Mouse (Mus musculus): ENCODE data around the gene Cd8a.
"Not testable (repeated sequence)": the region's sequence is repeated elsewhere in the genome, so short reads cannot be mapped to it uniquely, and the experiment has no call there.

Gene Cd8a

GRCm38 (mm10) chr6:71373249-71373775 lies at the start of gene Cd8a:
TSS of gene Cd8a (plus strand) at chr6:71373427.
- no peak for DNase-seq (ENCODE audit: extremely low spot score)

GRCm38 (mm10) chr6:71324816-71325215 lies 48.4 kb upstream of the Cd8a start:
- DNase-seq (ENCODE audit: extremely low spot score) = no peak

GRCm38 (mm10) chr6:71329881-71330280 lies 43.3 kb upstream of the Cd8a start:
- DNase-seq (ENCODE audit: extremely low spot score) = no peak

GRCm38 (mm10) chr6:71330486-71330885 lies 42.7 kb upstream of the Cd8a start:
- DNase-seq (ENCODE audit: extremely low spot score) = no peak

GRCm38 (mm10) chr6:71331491-71331890 lies 41.7 kb upstream of the Cd8a start:
- DNase-seq (ENCODE audit: extremely low spot score) = not testable (repeated sequence)

GRCm38 (mm10) chr6:71332236-71332965 lies 40.8 kb upstream of the Cd8a start:
- no peak for DNase-seq (ENCODE audit: extremely low spot score)

GRCm38 (mm10) chr6:71333031-71333430 lies 40.2 kb upstream of the Cd8a start:
- no peak for DNase-seq (ENCODE audit: extremely low spot score)

- DNase-seq (ENCODE audit: extremely low spot score) = no peak
Observed at GRCm38 (mm10) chr6:71333578-71334273, 39.5 kb upstream of the Cd8a start.

GRCm38 (mm10) chr6:71337666-71338065 lies 35.6 kb upstream of the Cd8a start:
- no peak for DNase-seq (ENCODE audit: extremely low spot score)

- no peak for DNase-seq (ENCODE audit: extremely low spot score)
Observed at GRCm38 (mm10) chr6:71338941-71339340, 34.3 kb upstream of the Cd8a start.

- no peak for DNase-seq (ENCODE audit: extremely low spot score)
Observed at GRCm38 (mm10) chr6:71339351-71339750, 33.9 kb upstream of the Cd8a start.

GRCm38 (mm10) chr6:71341179-71341578 lies 32.0 kb upstream of the Cd8a start:
- no peak for DNase-seq (ENCODE audit: extremely low spot score)

- DNase-seq (ENCODE audit: extremely low spot score) = no peak
Observed at GRCm38 (mm10) chr6:71348006-71348405, 25.2 kb upstream of the Cd8a start.

- no peak for DNase-seq (ENCODE audit: extremely low spot score)
Observed at GRCm38 (mm10) chr6:71351201-71351600, 22.0 kb upstream of the Cd8a start.

- no peak for DNase-seq (ENCODE audit: extremely low spot score)
Observed at GRCm38 (mm10) chr6:71352201-71352600, 21.0 kb upstream of the Cd8a start.

GRCm38 (mm10) chr6:71352866-71353427 lies 20.3 kb upstream of the Cd8a start:
- DNase-seq (ENCODE audit: extremely low spot score) = no peak

GRCm38 (mm10) chr6:71353722-71354121 lies 19.5 kb upstream of the Cd8a start:
- no peak for DNase-seq (ENCODE audit: extremely low spot score)

- DNase-seq (ENCODE audit: extremely low spot score) = no peak
Observed at GRCm38 (mm10) chr6:71357493-71357892, 15.7 kb upstream of the Cd8a start.

GRCm38 (mm10) chr6:71360221-71360620 lies 13.0 kb upstream of the Cd8a start:
- no peak for DNase-seq (ENCODE audit: extremely low spot score)

- DNase-seq (ENCODE audit: extremely low spot score) = no peak
Observed at GRCm38 (mm10) chr6:71360751-71361150, 12.5 kb upstream of the Cd8a start.

GRCm38 (mm10) chr6:71361156-71361670 lies 12.0 kb upstream of the Cd8a start:
- DNase-seq (ENCODE audit: extremely low spot score) = no peak

GRCm38 (mm10) chr6:71363995-71364394 lies 9.2 kb upstream of the Cd8a start:
- DNase-seq (ENCODE audit: extremely low spot score) = no peak

GRCm38 (mm10) chr6:71369416-71369815 lies 3.8 kb upstream of the Cd8a start:
- no peak for DNase-seq (ENCODE audit: extremely low spot score)

Data from embryo, embryonic 9.5 days (tissue).